19 mouse cellular contexts compared by ENCODE assay signal in genomic region chr13:43412311-43412710, GRCm38 (mm10). TPM values are rescaled to one million over a fixed set of nuclear protein-coding genes. Genes with fewer than 3 reads are reported as not detected.
DNase-seq lines count a peak whose midpoint lies in the region; ATAC-seq lines count a peak whose summit lies in the region.
"Had no signal": no experiment of that assay in that cellular context is flagged by ENCODE, and none has a peak within 500 bp of the region (broad histone marks: within the 10 kb centered on the region; RNA-seq: fewer than 3 reads in every experiment).

No protein-coding gene starts in this region.

- intact Hi-C loops in gastrocnemius, postnatal 36 days (cut with DNase I) = no loop called here

- DNase-seq in frontal cortex, postnatal 14 days (ENCODE audit: low spot score in 2 of 2) = no peak
- peak; percentile 31 for DNase-seq in right cerebral cortex, adult 18-20 months
- no peak for DNase-seq in right cerebral cortex, adult 2 months (ENCODE audit: low spot score in 2 of 2)
- DNase-seq in brain, adult 2 months (ENCODE audit: low read depth, low spot score) = peak; percentile 62
- DNase-seq in cerebellum, adult 11-12 months = no peak
- DNase-seq in gastrocnemius, postnatal 36 days = no peak
- DNase-seq: adrenal gland, postnatal 14 days; cerebellum, adult 18-20 months; cerebellum, adult 9-10 months; cerebellum, postnatal 14 days; gastrocnemius, postnatal 25 days; heart, postnatal 10 days; heart, postnatal 36 days had no signal

- ATAC-seq in frontal cortex, adult (ENCODE audit: low TSS enrichment) = 0 out of 2 replicates have a peak, but pooled peaks have one; percentile 44
- ATAC-seq: CD4-positive, CD25-positive, alpha-beta regulatory T cell, adult 4 months; forebrain, embryonic 13.5 days; forebrain, embryonic 16.5 days; hindbrain, embryonic 16.5 days; intestine, embryonic 15.5 days had no signal

RNA-seq across cellular contexts. Expression of gene Nol7, which starts 14.1 kb away (rescaled TPM):
- total RNA-seq in gastrocnemius, postnatal 36 days (2021) = 100 to 1,000 TPM; 105 to 112 TPM

RNA-seq across cellular contexts. Expression of gene Sirt5, which starts 47.0 kb away (rescaled TPM):
- total RNA-seq in gastrocnemius, postnatal 36 days (2021) = 10 to 100 TPM; 15.8 to 17.6 TPM

Comparison
In these comparisons a context has a peak if more than half of its experiments do, and no peak if none do; other contexts are left out.
1. DNase-seq: peak in right cerebral cortex, adult 18-20 months (single experiment) and brain, adult 2 months (single experiment); none in frontal cortex, postnatal 14 days (0 of 2), right cerebral cortex, adult 2 months (0 of 2), cerebellum, adult 11-12 months (single experiment) and gastrocnemius, postnatal 36 days (0 of 2).